Mouse (Mus musculus): ENCODE measurements around the gene Gm10392.

DNA sequence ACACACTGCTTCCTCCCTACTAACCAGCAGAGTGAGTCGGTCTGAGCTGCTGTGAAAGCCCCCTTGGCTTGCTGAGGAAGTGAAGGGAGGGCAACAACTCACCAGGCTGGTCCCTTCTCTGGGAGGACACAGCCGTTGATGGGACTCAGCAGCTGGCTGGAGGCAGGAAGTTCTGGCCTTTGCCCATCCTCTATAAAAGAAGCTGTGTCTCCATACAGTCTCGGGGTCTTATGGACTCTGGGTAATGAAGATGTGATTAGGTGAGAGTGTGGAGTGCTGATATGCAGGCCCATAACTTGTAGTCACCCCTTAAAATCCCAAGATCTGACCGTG is 24.7 kb downstream of the Gm10392 start:
- TF ChIP-seq MAZ (IDR thresholded peaks at IDR 0.05; ENCODE audit: low read depth, low read length): no peak
- TF ChIP-seq CTCF (IDR thresholded peaks at IDR 0.05 in 2 of 3, conservative IDR thresholded peaks at IDR 0.05 in 1 of 3; ENCODE audit: control insufficient read depth in 1 of 3, insufficient read depth in 1 of 3, low read depth in 2 of 3, low read length in 3 of 3, poor library complexity in 1 of 3, severe bottlenecking in 1 of 3): no peak
- no peak for TF ChIP-seq POLR2A (IDR thresholded peaks at IDR 0.05; ENCODE audit: control insufficient read depth in 1 of 2, insufficient read depth in 1 of 2, low read depth in 1 of 2, low read length in 2 of 2, poor library complexity in 1 of 2)
- no peak for TF ChIP-seq EP300 (IDR thresholded peaks at IDR 0.05; ENCODE audit: low read depth in 1 of 2, low read length in 2 of 2)
- no peak for TF ChIP-seq RCOR1 (IDR thresholded peaks at IDR 0.05; ENCODE audit: low read depth, low read length)
- TF ChIP-seq SMC3 (IDR thresholded peaks at IDR 0.05; ENCODE audit: low read depth, low read length): no peak
- TF ChIP-seq ELF1 (IDR thresholded peaks at IDR 0.05; ENCODE audit: low read depth, low read length): no peak
- no peak for TF ChIP-seq JUND (IDR thresholded peaks at IDR 0.05; ENCODE audit: low read depth, low read length)
- TF ChIP-seq GATA1 (IDR thresholded peaks at IDR 0.05; ENCODE audit: low read depth, low read length): no peak
- no peak for TF ChIP-seq MEF2A (IDR thresholded peaks at IDR 0.05; ENCODE audit: extremely low read depth, insufficient replicate concordance, low read depth, low read length, poor library complexity, severe bottlenecking)
- TF ChIP-seq MYC (IDR thresholded peaks at IDR 0.05; ENCODE audit: low read depth, low read length): no peak
